Mouse (Mus musculus): ENCODE results near the gene Adgrf1. TPM values are rescaled to one million over a fixed set of nuclear protein-coding genes. Genes with fewer than 3 reads are reported as not detected.
A peak's percentile ranks its signal among the peaks of the same experiment; 100 is the strongest.

Gene Adgrf1
- not detected for total RNA-seq (2021)

GRCm38 (mm10) chr17:43270161-43270560, at the start of gene Adgrf1:
TSS of gene Adgrf1 (plus strand) at chr17:43270329.
- DNase-seq, result no peak

GRCm38 (mm10) chr17:43226101-43226500, 44.0 kb upstream of the Adgrf1 start:
- no peak for DNase-seq

GRCm38 (mm10) chr17:43229621-43230513, 40.3 kb upstream of the Adgrf1 start:
- DNase-seq, result peak; percentile 78

- DNase-seq, result no peak
Observed at GRCm38 (mm10) chr17:43230821-43231220, 39.3 kb upstream of the Adgrf1 start.

- DNase-seq, result no peak
Observed at GRCm38 (mm10) chr17:43232769-43233168, 37.4 kb upstream of the Adgrf1 start.

- no peak for DNase-seq
Observed at GRCm38 (mm10) chr17:43236656-43237250, 33.4 kb upstream of the Adgrf1 start.

- DNase-seq, result no peak
Observed at GRCm38 (mm10) chr17:43239035-43239434, 31.1 kb upstream of the Adgrf1 start.

- DNase-seq, result peak; percentile 85
Observed at GRCm38 (mm10) chr17:43241134-43241533, 29.0 kb upstream of the Adgrf1 start.

- DNase-seq, result no peak
Observed at GRCm38 (mm10) chr17:43242609-43243008, 27.5 kb upstream of the Adgrf1 start.

GRCm38 (mm10) chr17:43245364-43245763, 24.8 kb upstream of the Adgrf1 start:
- DNase-seq, result no peak

- no peak for DNase-seq
Observed at GRCm38 (mm10) chr17:43247245-43247644, 22.9 kb upstream of the Adgrf1 start.

- peak; percentile 10 for DNase-seq
Observed at GRCm38 (mm10) chr17:43249645-43250044, 20.5 kb upstream of the Adgrf1 start.

GRCm38 (mm10) chr17:43251249-43252125, 18.6 kb upstream of the Adgrf1 start:
- peak; percentile 73 for DNase-seq

GRCm38 (mm10) chr17:43252846-43253245, 17.3 kb upstream of the Adgrf1 start:
- DNase-seq, result peak; percentile 39

- DNase-seq, result peak; percentile 45
Observed at GRCm38 (mm10) chr17:43254261-43254660, 15.9 kb upstream of the Adgrf1 start.

GRCm38 (mm10) chr17:43256536-43257135, 13.5 kb upstream of the Adgrf1 start:
- DNase-seq, result no peak

GRCm38 (mm10) chr17:43257699-43258098, 12.4 kb upstream of the Adgrf1 start:
- DNase-seq, result peak; percentile 39

GRCm38 (mm10) chr17:43261937-43262336, 8.2 kb upstream of the Adgrf1 start:
- no peak for DNase-seq

- DNase-seq, result no peak
Observed at GRCm38 (mm10) chr17:43264739-43265138, 5.4 kb upstream of the Adgrf1 start.

- DNase-seq, result peak; percentile 83
Observed at GRCm38 (mm10) chr17:43265178-43265837, 4.8 kb upstream of the Adgrf1 start.

GRCm38 (mm10) chr17:43265944-43266343, 4.2 kb upstream of the Adgrf1 start:
- no peak for DNase-seq

GRCm38 (mm10) chr17:43266636-43267035, 3.5 kb upstream of the Adgrf1 start:
- DNase-seq, result no peak
